Mouse (Mus musculus): ENCODE results near the gene Them5.

GRCm38 (mm10) chr3:94368631-94369030 lies 26.7 kb downstream of the Them5 start:
- no peak for TF ChIP-seq POLR2A (IDR thresholded peaks at IDR 0.05; ENCODE audit: insufficient read depth, low read depth, low read length)
- TF ChIP-seq CTCF (IDR thresholded peaks at IDR 0.05; ENCODE audit: insufficient read depth, low read depth, low read length) = no peak
